Mouse (Mus musculus) G1E-ER4 (cell line): ENCODE results near the gene Mucl2. TPM values are rescaled to one million over a fixed set of nuclear protein-coding genes. Genes with fewer than 3 reads are reported as not detected.

ENCODE experiments used
- GATA1 ChIP-seq: IDR thresholded peaks from one replicate; pipeline ENCODE4 v1.8.0; 2012; ENCODE audit warnings: low read length, inconsistent platforms
- polyA plus RNA-seq: library from polyadenylated mRNA; stranded (reverse); fragments of >175 nt; gene quantifications from 2 replicates; pipeline ENCODE4 v1.2.3, GENCODE M21; 2012

Mucl2 gene
- polyA plus RNA-seq: not detected in 2 replicates

DNA sequence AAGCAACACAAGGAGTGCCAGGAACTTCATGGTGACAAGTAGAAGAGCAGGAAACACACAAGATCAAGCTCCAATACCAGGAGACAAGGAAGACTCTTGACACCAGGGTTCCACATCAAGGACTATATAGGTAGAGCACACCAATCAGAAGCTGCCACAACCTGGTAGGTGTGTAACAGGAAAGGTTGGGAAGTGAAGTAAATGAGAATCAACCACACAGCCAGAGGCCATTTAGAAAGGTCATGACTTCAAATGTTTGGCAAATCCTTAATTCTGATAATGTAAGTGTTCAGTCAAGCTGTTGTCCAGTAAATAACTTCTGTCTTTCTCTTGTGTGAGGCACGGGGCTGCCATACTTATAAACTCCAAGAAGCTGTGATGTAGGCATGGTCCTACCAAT is at the start of gene Mucl2:
Mucl2 (minus strand) TSS at position 101 of the 400 bp plus-strand sequence.
- no peak for TF ChIP-seq GATA1

Other genes with a start within 250 kb of the Mucl2 start
- gene Mucl1, start 143.8 kb downstream of the Mucl2 start, polyA plus RNA-seq: not detected in 2 replicates